Mouse (Mus musculus) embryonic facial prominence, embryonic 15.5 days (tissue): ENCODE data around the gene Paqr6. TPM values are rescaled to one million over a fixed set of nuclear protein-coding genes. Genes with fewer than 3 reads are reported as not detected.
A peak's percentile ranks its signal among the peaks of the same experiment; 100 is the strongest.

Experiments used
- ATAC-seq: fragments of 200-750 bp; cut with Nextera tagmentation; 2 replicates; pipeline ENCODE4 v1.8.0; 2017; ENCODE audit warnings: low read depth, moderate TSS enrichment; ENCODE audit not compliant: insufficient number of reproducible peaks, low FRiP score, low TSS enrichment
- H3K27ac ChIP-seq: fragments of 300-500 bp; sonication (generic); replicated peaks from 2 replicates; pipeline ENCODE4 v1.5.1; 2015; ENCODE audit warnings: mild to moderate bottlenecking, inconsistent platforms
- H3K27me3 ChIP-seq: fragments of 300-500 bp; sonication (generic); 2 replicates; pipeline ENCODE4 v1.6.1; 2015; ENCODE audit warnings: inconsistent platforms
- H3K36me3 ChIP-seq: fragments of 300-500 bp; sonication (generic); 2 replicates; pipeline ENCODE4 v1.6.1; 2015; ENCODE audit warnings: mild to moderate bottlenecking, inconsistent platforms
- H3K4me1 ChIP-seq: fragments of 300-500 bp; sonication (generic); 2 replicates; pipeline ENCODE4 v1.6.1; 2015; ENCODE audit warnings: inconsistent platforms
- H3K4me2 ChIP-seq: fragments of 300-500 bp; sonication (generic); replicated peaks from 2 replicates; pipeline ENCODE4 v1.6.1; 2015; ENCODE audit warnings: mild to moderate bottlenecking, inconsistent platforms
- H3K4me3 ChIP-seq: fragments of 300-500 bp; sonication (generic); replicated peaks from 2 replicates; pipeline ENCODE4 v1.5.1; 2015; ENCODE audit warnings: mild to moderate bottlenecking, inconsistent platforms
- H3K9ac ChIP-seq: fragments of 300-500 bp; sonication (generic); 2 replicates; pipeline ENCODE4 v1.6.1; 2015; ENCODE audit warnings: inconsistent platforms
- H3K9me3 ChIP-seq: fragments of 300-500 bp; sonication (generic); replicated peaks from 2 replicates; pipeline ENCODE4 v1.6.1; 2016; ENCODE audit warnings: inconsistent platforms
- WGBS: fragments of 180-500 bp; shearing (Covaris S2); methylation state at CpG from one replicate; pipeline ENCODE4 v1.1.7; 2015; 5-methylcytosine and 5-hydroxymethylcytosine counted together
- polyA plus RNA-seq: library from polyadenylated mRNA; unstranded; fragments of >200 nt; fragmentation: Nextera tagmentation; extraction: Ambion mirVana; gene quantifications from 2 replicates; pipeline ENCODE4 v1.2.1, GENCODE M21; 2015

Gene Paqr6
- polyA plus RNA-seq, 1 experiment from 2014 or later: 10.1 TPM

DNA sequence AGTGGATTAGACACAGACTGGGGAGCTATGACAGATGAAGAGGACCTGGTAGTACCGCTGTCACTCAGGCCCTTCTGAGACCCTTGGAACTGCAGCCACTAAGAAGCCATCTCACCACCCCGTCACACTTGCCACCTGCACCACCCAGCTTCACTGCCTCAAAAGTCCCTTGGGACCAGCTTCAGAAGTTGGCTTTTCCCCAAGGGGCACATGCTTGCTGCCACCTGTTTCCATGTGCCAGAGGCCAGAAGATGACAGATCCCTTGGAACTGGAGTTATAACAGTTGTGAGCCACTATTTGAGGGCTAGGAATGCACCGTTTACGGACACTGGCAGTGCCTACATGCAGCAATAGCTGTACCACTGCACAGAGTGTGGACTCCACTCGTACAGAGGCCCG lies 30.9 kb downstream of the Paqr6 start:
- ATAC-seq: no peak
- Histone ChIP-seq H3K9me3 (no peaks in the 10 kb centered on the region), H3K27ac (no peak overlapping the region), H3K4me1 (0 out of 2 replicates have a peak, but pooled peaks cover 6% of the 10 kb centered on the region), H3K4me2 (no peak overlapping the region), H3K9ac (no peak overlapping the region), H3K36me3 (peaks cover 18% of the 10 kb centered on the region), H3K4me3 (no peak overlapping the region), H3K27me3 (no peaks in the 10 kb centered on the region)
- 92% methylated on average over 6 of the region's 6 CpGs for WGBS

- no peaks in the 10 kb centered on the region for H3K27me3 ChIP-seq
- no peaks in the 10 kb centered on the region for H3K9me3 ChIP-seq
- 89% methylated on average over 8 of the region's 8 CpGs for WGBS
- ATAC-seq: no peak
- no peak overlapping the region for H3K4me2 ChIP-seq
- H3K4me1 ChIP-seq: 0 out of 2 replicates have a peak, but pooled peaks cover 6% of the 10 kb centered on the region
- H3K9ac ChIP-seq: no peak overlapping the region
- peaks cover 15% of the 10 kb centered on the region for H3K36me3 ChIP-seq
- no peak overlapping the region for H3K27ac ChIP-seq
- no peak overlapping the region for H3K4me3 ChIP-seq
Measured at GRCm38 (mm10) chr3:88395742-88396141, 31.4 kb downstream of the Paqr6 start.

DNA sequence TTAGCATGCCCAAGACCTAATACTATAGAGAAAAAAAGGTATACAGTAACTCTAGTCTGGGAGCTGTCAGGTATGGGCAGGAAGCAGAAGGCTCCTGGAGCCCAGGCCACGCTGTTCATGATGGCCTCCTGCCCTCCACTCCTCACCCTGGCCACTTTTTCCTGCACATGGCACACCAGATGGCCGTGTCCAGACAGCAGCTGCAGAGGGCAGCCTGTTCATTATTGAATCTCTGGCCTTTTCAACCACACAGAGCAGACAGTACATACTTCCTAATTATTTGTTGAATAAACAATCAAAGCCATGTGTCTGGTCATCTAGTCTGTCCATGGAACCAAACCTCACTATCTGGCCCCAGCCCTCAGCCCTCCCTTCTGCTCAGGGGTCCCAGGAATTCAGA lies 34.3 kb downstream of the Paqr6 start:
- Histone ChIP-seq H3K27ac (no peak overlapping the region), H3K27me3 (no peaks in the 10 kb centered on the region), H3K4me2 (no peak overlapping the region), H3K4me1 (0 out of 2 replicates have a peak, but pooled peaks cover 6% of the 10 kb centered on the region), H3K9ac (no peak overlapping the region), H3K4me3 (no peak overlapping the region), H3K36me3 (peaks cover 26% of the 10 kb centered on the region), H3K9me3 (no peaks in the 10 kb centered on the region)
- 81% methylated on average over 2 of the region's 2 CpGs for WGBS
- ATAC-seq: no peak

DNA sequence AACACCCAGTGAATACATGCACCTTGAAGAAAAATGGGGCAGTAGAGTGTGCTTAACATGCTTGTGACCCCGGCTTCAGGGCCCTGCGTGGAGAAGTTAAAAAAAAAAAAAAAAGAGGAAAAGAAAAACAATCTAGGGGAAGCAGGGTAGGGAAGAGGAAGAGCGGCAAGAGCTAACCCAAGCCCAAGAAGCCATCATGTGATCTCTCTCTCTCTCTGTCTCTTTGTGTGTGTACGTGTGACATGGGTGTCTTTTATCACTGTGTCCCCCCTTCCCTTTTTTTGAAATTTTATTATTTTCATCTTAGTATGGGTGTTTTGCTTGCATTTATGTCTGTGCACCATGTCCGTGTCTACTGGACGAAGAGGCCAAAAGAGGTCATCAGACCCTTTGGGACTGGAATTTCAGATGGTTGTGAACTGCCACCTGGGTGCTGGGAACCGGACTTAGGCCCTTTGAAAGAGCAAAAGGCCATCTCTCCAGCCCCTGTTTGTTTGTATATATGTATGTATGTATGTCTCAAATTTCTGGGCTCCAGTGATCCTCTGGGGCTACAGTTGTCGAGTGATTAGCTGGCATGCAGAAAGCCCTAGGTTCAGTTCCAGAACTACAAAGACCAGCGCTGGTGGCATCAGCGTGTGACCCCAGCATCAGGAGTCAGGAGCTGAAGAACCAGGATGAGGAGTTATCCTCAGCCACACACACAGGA lies 39.3 kb downstream of the Paqr6 start:
- H3K9ac ChIP-seq: no peak overlapping the region

DNA sequence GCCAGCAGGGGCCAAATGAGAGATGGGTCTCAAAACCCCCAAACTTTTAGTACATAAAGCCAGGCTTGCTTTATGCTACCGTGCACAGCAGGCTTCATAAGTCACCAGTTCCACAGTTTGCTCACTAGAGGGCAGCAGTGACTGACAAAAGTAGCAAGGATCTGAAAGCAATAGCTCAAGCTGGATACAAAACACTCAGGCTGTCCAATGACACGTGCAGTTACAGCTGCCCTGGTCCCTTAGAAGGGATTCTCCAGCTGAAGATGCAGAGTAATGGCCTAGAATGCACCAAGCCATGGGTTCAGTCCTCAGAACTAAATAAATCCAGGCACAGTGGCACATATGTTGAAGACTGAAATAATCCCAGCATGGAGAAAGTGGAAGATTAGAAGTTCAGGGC lies 42.7 kb downstream of the Paqr6 start:
- H3K9ac ChIP-seq: no peak overlapping the region
- WGBS: 2% methylated on average over 2 of the region's 2 CpGs
- no peak for ATAC-seq

More for the DNA sequence above, 39.3 kb downstream of the Paqr6 start:
- no peak for ATAC-seq
- Histone ChIP-seq H3K9me3 (no peaks in the 10 kb centered on the region), H3K4me2 (no peak overlapping the region), H3K4me3 (no peak overlapping the region), H3K36me3 (peaks cover 16% of the 10 kb centered on the region; the same call in 1 of the 2 replicates), H3K27ac (no peak overlapping the region), H3K27me3 (no peaks in the 10 kb centered on the region), H3K4me1 (peaks cover 16% of the 10 kb centered on the region)
- 89% methylated on average over 10 of the region's 10 CpGs for WGBS

DNA sequence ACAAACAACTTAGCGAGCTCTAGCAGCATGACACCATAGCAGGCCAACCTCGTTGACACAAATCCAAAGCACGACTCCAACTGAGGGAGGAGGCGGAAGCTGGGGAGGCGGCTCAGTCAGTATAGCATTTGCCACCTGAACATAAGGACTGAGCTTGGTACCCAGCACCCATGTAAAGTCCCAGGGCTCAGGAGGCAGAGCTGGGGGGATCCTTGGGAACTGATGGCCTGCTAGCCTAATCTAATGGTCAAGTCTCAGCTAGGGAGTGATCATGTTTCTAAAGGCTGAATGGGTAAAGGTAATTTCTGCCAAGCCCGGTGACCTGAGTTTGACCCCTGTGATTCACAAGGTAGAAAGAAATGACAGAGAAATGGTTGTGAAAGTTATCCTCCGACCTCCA lies 43.1 kb downstream of the Paqr6 start:
- Histone ChIP-seq H3K4me1 (peaks cover 31% of the 10 kb centered on the region), H3K27ac (0 out of 2 replicates have a peak overlapping the region, but pooled peaks have one; percentile 12), H3K27me3 (no peaks in the 10 kb centered on the region), H3K4me3 (no peak overlapping the region), H3K36me3 (peaks cover 28% of the 10 kb centered on the region), H3K9ac (no peak overlapping the region), H3K9me3 (no peaks in the 10 kb centered on the region), H3K4me2 (no peak overlapping the region)
- no peak for ATAC-seq
- WGBS: 59% methylated on average over 7 of the region's 7 CpGs

More for the DNA sequence above, 42.7 kb downstream of the Paqr6 start:
- H3K27ac ChIP-seq: 0 out of 2 replicates have a peak overlapping the region, but pooled peaks have one; percentile 12
- peaks cover 31% of the 10 kb centered on the region for H3K4me1 ChIP-seq
- H3K9me3 ChIP-seq: no peaks in the 10 kb centered on the region
- peaks cover 23% of the 10 kb centered on the region for H3K36me3 ChIP-seq
- no peaks in the 10 kb centered on the region for H3K27me3 ChIP-seq
- no peak overlapping the region for H3K4me3 ChIP-seq
- no peak overlapping the region for H3K4me2 ChIP-seq

DNA sequence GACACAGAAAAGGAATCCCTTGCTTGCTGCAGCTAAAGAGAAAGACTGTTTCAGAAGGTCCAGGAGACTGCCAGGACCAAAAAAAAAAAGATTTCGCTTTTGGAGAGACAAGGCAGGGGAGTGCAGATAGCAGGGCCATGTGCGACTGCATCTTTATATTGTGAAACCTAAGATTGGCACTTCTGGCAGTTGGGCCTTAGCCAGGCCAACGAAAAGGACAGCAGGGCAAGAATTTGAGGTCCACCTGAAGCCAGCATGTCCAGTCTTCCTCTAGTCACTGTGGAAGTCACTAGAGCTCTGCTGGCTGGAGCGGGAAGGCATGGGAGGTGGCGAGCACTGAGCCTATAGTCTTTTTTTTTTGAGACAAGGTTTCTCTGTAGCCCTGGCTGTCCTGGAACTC lies 44.6 kb downstream of the Paqr6 start:
- no peak for ATAC-seq
- Histone ChIP-seq H3K36me3 (peaks cover 26% of the 10 kb centered on the region), H3K27me3 (no peaks in the 10 kb centered on the region), H3K4me1 (peaks cover 31% of the 10 kb centered on the region), H3K27ac (0 out of 2 replicates have a peak overlapping the region, but pooled peaks have one; percentile 95), H3K9me3 (no peaks in the 10 kb centered on the region), H3K4me2 (peak overlapping the region; percentile 69), H3K9ac (peak overlapping the region; percentile 87; the same call in 1 of the 2 replicates), H3K4me3 (peak overlapping the region; percentile 75)
- WGBS: 56% methylated on average over 5 of the region's 5 CpGs

DNA sequence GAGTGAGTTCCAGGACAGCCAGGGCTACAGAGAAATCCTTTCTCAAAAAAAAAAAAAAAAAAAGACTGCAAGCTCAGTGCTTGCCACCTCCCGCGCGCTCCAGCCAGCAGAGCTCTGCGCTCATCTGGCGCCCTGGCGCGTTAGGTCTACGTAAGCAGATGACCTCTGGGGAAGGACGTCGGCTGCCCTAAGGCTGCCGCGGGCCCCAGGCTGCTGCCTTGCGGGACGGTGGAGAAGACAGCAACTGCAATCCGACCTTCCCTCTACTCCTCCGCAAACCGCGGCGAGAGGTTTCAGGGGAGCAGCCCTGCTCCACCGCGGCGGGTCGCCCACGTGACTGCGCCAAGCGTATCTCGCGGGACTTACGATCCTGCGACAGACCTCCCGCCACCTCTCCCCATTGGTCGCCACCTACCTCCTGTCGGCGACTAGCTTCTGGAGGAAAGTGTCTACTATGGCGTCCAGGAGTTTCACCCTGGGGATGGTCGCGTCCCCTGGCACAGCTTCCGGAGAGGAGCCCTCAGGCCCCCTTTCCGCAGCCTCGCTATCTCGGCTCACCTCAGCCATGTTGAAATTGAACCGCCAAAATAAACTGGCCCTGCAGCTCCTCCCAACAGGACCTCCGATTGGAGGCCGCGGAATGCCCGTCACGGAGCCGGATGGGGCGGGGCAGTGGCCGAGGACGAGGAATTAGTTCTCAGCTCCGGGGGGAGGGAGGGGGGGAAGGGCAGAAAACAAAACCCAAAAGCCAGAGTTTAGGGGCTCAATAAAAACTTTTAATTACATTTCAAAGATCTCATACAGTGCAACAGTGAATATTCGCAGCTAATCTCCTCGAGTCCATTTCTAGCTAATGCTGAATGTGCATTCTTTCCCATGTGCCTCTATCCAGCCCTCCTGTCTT lies 45.6 kb downstream of the Paqr6 start, which contains the start of gene Pmf1:
Gene Pmf1 (minus strand): TSS at position 591 of the 904 bp plus-strand sequence.
- under 1% methylated on average over 54 of the region's 54 CpGs for WGBS
- H3K9me3 ChIP-seq: no peaks in the 10 kb centered on the region
- H3K27ac ChIP-seq: peak within 1 kb of the TSS; percentile 95
- peaks cover 27% of the 10 kb centered on the region for H3K36me3 ChIP-seq
- H3K4me2 ChIP-seq: peak within 1 kb of the TSS; percentile 69
- H3K4me1 ChIP-seq: peaks cover 31% of the 10 kb centered on the region
- H3K9ac ChIP-seq: peak within 1 kb of the TSS; percentile 87
- peak; percentile 91 for ATAC-seq
- peak within 1 kb of the TSS; percentile 75 for H3K4me3 ChIP-seq
- no peaks in the 10 kb centered on the region for H3K27me3 ChIP-seq

GRCm38 (mm10) chr3:88410645-88411031 lies 46.3 kb downstream of the Paqr6 start:
- Histone ChIP-seq H3K9ac (no peak overlapping the region), H3K27me3 (no peaks in the 10 kb centered on the region), H3K4me2 (peak overlapping the region; percentile 69), H3K4me3 (peak overlapping the region; percentile 75), H3K4me1 (peaks cover 31% of the 10 kb centered on the region), H3K27ac (peak overlapping the region; percentile 95), H3K9me3 (no peaks in the 10 kb centered on the region), H3K36me3 (peaks cover 30% of the 10 kb centered on the region)
- no peak for ATAC-seq
- WGBS: 20% methylated on average over 7 of the region's 7 CpGs

- no peak overlapping the region for H3K9ac ChIP-seq
- H3K9me3 ChIP-seq: no peaks in the 10 kb centered on the region
- no peak for ATAC-seq
- H3K27ac ChIP-seq: no peak overlapping the region
- H3K4me3 ChIP-seq: no peak overlapping the region
- H3K36me3 ChIP-seq: peaks cover 39% of the 10 kb centered on the region
- no peaks in the 10 kb centered on the region for H3K27me3 ChIP-seq
- peaks cover 31% of the 10 kb centered on the region for H3K4me1 ChIP-seq
- 88% methylated on average over 4 of the region's 4 CpGs for WGBS
- H3K4me2 ChIP-seq: no peak overlapping the region
Measured at GRCm38 (mm10) chr3:88411681-88412080, 47.3 kb downstream of the Paqr6 start.

DNA sequence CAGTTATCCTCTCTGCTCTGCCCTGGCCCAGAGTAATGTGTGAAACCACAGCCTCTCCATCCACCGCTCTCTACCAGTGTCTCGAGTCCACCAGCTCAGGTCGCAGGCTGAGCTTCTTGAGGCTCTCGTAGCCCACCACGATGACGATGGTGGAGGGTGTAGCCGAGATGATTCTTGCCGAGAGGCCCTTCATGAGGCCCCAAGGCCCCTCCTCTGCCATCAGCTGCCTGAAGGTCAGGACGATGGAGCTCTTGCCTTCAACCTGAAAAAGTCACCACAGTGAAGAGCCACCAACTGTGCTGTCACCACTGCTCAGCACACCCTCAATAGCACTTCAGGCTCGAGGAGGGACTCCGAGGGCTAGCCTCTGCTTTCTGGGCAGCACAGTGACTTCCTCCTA lies 48.3 kb downstream of the Paqr6 start:
- Histone ChIP-seq H3K27me3 (no peaks in the 10 kb centered on the region), H3K4me1 (peaks cover 23% of the 10 kb centered on the region), H3K27ac (no peak overlapping the region), H3K36me3 (peaks cover 47% of the 10 kb centered on the region), H3K9ac (no peak overlapping the region), H3K9me3 (no peaks in the 10 kb centered on the region), H3K4me2 (no peak overlapping the region), H3K4me3 (no peak overlapping the region)
- WGBS: 86% methylated on average over 11 of the region's 11 CpGs
- ATAC-seq: no peak
